Comparison of ENCODE assay signal across 8 mouse cellular contexts in genomic region chr4:120571070-120571464, GRCm38 (mm10). TPM values are rescaled to one million over a fixed set of nuclear protein-coding genes. Genes with fewer than 3 reads are reported as not detected.
DNase-seq lines count a peak whose midpoint lies in the region; ATAC-seq lines count a peak whose summit lies in the region.
"Had no signal": no experiment of that assay in that cellular context is flagged by ENCODE, and none has a peak within 500 bp of the region (broad histone marks: within the 10 kb centered on the region; RNA-seq: fewer than 3 reads in every experiment).

No protein-coding gene starts in this region.

- ATAC-seq in megakaryocyte, adult 5-6 weeks (ENCODE audit: poor library complexity, severe bottlenecking): no peak
- no peak for ATAC-seq in forebrain, embryonic 14.5 days
- ATAC-seq in liver, embryonic 12.5 days: no peak

- H3K4me1 ChIP-seq in megakaryocyte, embryonic 14.5 days: peaks cover 45% of the 10 kb centered on the region
- peaks cover 20% of the 10 kb centered on the region for H3K4me1 ChIP-seq in forebrain, embryonic 14.5 days (ENCODE audit: control insufficient read depth, insufficient read depth, low read length)
- H3K4me1 ChIP-seq in liver, embryonic 12.5 days: peaks cover 43% of the 10 kb centered on the region

- WGBS in forebrain, embryonic 14.5 days: 78% methylated on average over 3 of the region's 3 CpGs
- 66% methylated on average over 3 of the region's 3 CpGs for WGBS in liver, embryonic 12.5 days (ENCODE audit: insufficient replicate concordance)

- H3K27me3 ChIP-seq in megakaryocyte, embryonic 14.5 days (replicated peaks): peaks cover 15% of the 10 kb centered on the region
- no peaks in the 10 kb centered on the region for H3K27me3 ChIP-seq in forebrain, embryonic 14.5 days (replicated peaks; ENCODE audit: control insufficient read depth, insufficient read depth, low read length)
- no peaks in the 10 kb centered on the region for H3K27me3 ChIP-seq in liver, embryonic 12.5 days (replicated peaks)

- no peaks in the 10 kb centered on the region for H3K36me3 ChIP-seq in megakaryocyte, embryonic 14.5 days (replicated peaks; ENCODE audit: low read length)
- peaks cover 3% of the 10 kb centered on the region; the same call in 1 of the 2 replicates for H3K36me3 ChIP-seq in forebrain, embryonic 14.5 days (ENCODE audit: control insufficient read depth, insufficient read depth, low read length)
- H3K36me3 ChIP-seq in liver, embryonic 12.5 days: peaks cover 12% of the 10 kb centered on the region

- no peak overlapping the region; the same call in 1 of the 2 replicates for H3K9ac ChIP-seq in forebrain, embryonic 14.5 days (ENCODE audit: low read length)
- H3K9ac ChIP-seq in liver, embryonic 12.5 days: peak overlapping the region; percentile 90

- H3K9me3 ChIP-seq in megakaryocyte, embryonic 14.5 days: no peaks in the 10 kb centered on the region
- H3K9me3 ChIP-seq in forebrain, embryonic 14.5 days (replicated peaks; ENCODE audit: control insufficient read depth, low read length): no peaks in the 10 kb centered on the region
- H3K9me3 ChIP-seq in liver, embryonic 12.5 days (replicated peaks): no peaks in the 10 kb centered on the region

- H3K4me2 ChIP-seq in forebrain, embryonic 14.5 days (ENCODE audit: low read length): peak overlapping the region; percentile 80
- peak overlapping the region; percentile 99 for H3K4me2 ChIP-seq in liver, embryonic 12.5 days

- H3K27ac ChIP-seq in forebrain, embryonic 14.5 days (ENCODE audit: low read depth, low read length): no peak overlapping the region
- no peak overlapping the region; the same call in 1 of the 2 replicates for H3K27ac ChIP-seq in liver, embryonic 12.5 days

- peak overlapping the region; percentile 99 for H3K4me3 ChIP-seq in megakaryocyte, embryonic 14.5 days (replicated peaks)
- H3K4me3 ChIP-seq in forebrain, embryonic 14.5 days (ENCODE audit: low read depth, low read length): peak overlapping the region; percentile 77; the same call in 1 of the 2 replicates
- peak overlapping the region; percentile 86 for H3K4me3 ChIP-seq in liver, embryonic 12.5 days

- no peak for DNase-seq in forebrain, embryonic 14.5 days (ENCODE audit: low spot score)
- no peak for DNase-seq in right cerebral cortex, postnatal 36 days (ENCODE audit: low spot score in 2 of 2)
- DNase-seq in cerebellum, postnatal 10 days: no peak
- DNase-seq in adrenal gland, adult 2 months: no peak

RNA-seq across cellular contexts. Expression of gene Ctps, which starts 1.0 kb away (rescaled TPM):
- 1.4 and 2.5 TPM in 2 replicates for polyA plus RNA-seq in megakaryocyte, embryonic 14.5 days (2012; ENCODE audit: insufficient read depth, low replicate concordance)
- 12.8 TPM in 2 replicates for total RNA-seq in megakaryocyte, adult 5-6 weeks (2015)
- total RNA-seq in megakaryocyte, adult 5-6 weeks (2017): 13.1 and 14.3 TPM in 2 replicates
- 108 and 115 TPM in 2 replicates for polyA plus RNA-seq in forebrain, embryonic 14.5 days (2014; fragmentation: Nextera tagmentation; extraction: Ambion mirVana)
- polyA plus RNA-seq in liver, embryonic 12.5 days (2016; fragmentation: Nextera tagmentation; extraction: Ambion mirVana): 75.0 and 75.8 TPM in 2 replicates
- 10 to 100 TPM; 29.5 to 39.8 TPM for total RNA-seq in adrenal gland, adult 2 months (2021)
- 3.3 and 4.4 TPM in 2 replicates for polyA plus RNA-seq in adrenal gland, adult 2 months (2012; rRNA removed)

RNA-seq across cellular contexts. Expression of gene Gm8439, which starts 17.5 kb away (rescaled TPM):
- polyA plus RNA-seq in megakaryocyte, embryonic 14.5 days (2012; ENCODE audit: insufficient read depth, low replicate concordance): not detected in 2 replicates
- total RNA-seq in megakaryocyte, adult 5-6 weeks (2015): 0.58 and 1.5 TPM in 2 replicates
- total RNA-seq in megakaryocyte, adult 5-6 weeks (2017): 1.9 TPM in 1 of 2 replicates, not detected in the other
- not detected in 2 replicates for polyA plus RNA-seq in forebrain, embryonic 14.5 days (2014; fragmentation: Nextera tagmentation; extraction: Ambion mirVana)
- polyA plus RNA-seq in liver, embryonic 12.5 days (2016; fragmentation: Nextera tagmentation; extraction: Ambion mirVana): not detected in 2 replicates
- total RNA-seq in adrenal gland, adult 2 months (2021): not detected
- not detected in 2 replicates for polyA plus RNA-seq in adrenal gland, adult 2 months (2012; rRNA removed)
- total RNA-seq: liver, adult 2 months had no signal
- polyA plus RNA-seq: liver, adult 2 months had no signal

RNA-seq across cellular contexts. Expression of gene Slfnl1, which starts 39.0 kb away (rescaled TPM):
- polyA plus RNA-seq in megakaryocyte, embryonic 14.5 days (2012; ENCODE audit: insufficient read depth, low replicate concordance): 0.11 TPM in 1 of 2 replicates, not detected in the other
- total RNA-seq in megakaryocyte, adult 5-6 weeks (2015): 0.22 TPM in 1 of 2 replicates, not detected in the other
- total RNA-seq in megakaryocyte, adult 5-6 weeks (2017): not detected in 2 replicates
- polyA plus RNA-seq in forebrain, embryonic 14.5 days (2014; fragmentation: Nextera tagmentation; extraction: Ambion mirVana): not detected in 2 replicates
- not detected in 2 replicates for polyA plus RNA-seq in liver, embryonic 12.5 days (2016; fragmentation: Nextera tagmentation; extraction: Ambion mirVana)
- under 1 TPM; 0.14 to 0.17 TPM for total RNA-seq in adrenal gland, adult 2 months (2021)
- 0.06 and 0.07 TPM in 2 replicates for polyA plus RNA-seq in adrenal gland, adult 2 months (2012; rRNA removed)
- total RNA-seq: liver, adult 2 months had no signal

Comparison
In these comparisons a context has a peak if more than half of its experiments do, and no peak if none do; other contexts are left out.
1. RNA of gene Ctps, which starts 1.0 kb away (polyA plus RNA-seq): 108 to 115 TPM in forebrain, embryonic 14.5 days and 75.0 to 75.8 TPM in liver, embryonic 12.5 days; 3.3 to 4.4 TPM in adrenal gland, adult 2 months and 1.4 to 2.5 TPM in megakaryocyte, embryonic 14.5 days; every median in the first group is over 10 times any median in the second.
2. Peak in every context shown above with its lines, with median percentiles within 50 percentile points of each other: H3K4me3 ChIP-seq.